Mouse (Mus musculus): ENCODE measurements around the gene Slc25a10.

Slc25a10 gene

DNA sequence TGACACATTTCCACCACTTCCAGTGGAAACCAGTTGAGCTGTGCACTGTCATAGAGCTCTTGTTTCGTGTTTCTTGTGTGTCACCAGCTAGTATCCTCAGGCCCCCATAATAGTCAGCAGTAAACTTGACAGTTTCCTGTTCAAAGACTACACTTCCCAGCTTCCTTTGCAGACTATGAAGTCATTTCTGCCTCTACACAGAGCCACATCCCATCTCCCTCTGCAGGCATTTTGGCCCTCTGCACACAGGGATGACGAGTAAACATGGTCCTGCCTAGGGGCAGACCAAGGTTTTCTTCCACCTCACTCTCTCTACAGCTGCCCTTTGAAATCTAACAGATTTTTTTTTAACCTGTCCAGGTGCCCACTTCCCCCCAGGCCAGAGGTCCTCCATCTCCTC is 55.8 kb downstream of the Slc25a10 start:
- no peak for DNase-seq

DNA sequence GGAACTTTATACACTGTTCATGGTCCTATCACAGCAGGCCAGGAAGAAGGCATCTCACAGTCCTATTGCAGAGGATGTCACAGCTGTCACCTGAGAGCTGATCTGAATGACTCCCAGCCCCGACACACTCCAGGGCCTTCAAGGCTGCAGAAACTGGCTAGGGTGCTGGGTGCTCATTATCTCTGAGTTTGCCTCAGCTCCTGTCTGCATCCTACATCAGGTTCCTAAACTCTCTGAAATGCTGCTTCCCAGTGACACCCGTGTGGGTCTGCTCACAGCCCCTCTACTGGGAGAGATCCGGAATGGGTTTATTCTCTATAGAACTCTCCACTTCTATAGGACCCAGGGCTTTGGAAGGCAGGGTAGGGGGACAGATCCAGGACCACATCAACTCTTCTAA is 56.6 kb downstream of the Slc25a10 start:
- DNase-seq, result no peak

DNA sequence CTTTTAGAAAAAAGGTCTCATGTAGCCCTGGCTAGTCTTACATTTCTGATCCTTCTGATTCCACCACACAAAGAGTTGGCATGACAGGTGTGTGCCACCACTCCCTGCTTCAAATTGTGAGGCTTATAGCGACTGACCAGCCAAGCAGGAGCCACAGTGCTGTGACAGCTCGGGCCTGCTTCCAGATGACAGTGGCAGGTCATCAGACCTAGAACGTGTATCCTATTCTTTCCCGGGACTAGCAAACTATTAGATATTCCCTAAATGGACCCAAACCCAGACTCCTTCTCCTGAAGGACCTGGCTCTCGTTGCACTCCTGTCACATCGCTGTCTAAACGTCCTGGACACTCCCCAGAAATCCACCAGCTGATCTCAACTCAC is 57.1 kb downstream of the Slc25a10 start:
- DNase-seq, result no peak
